Mouse (Mus musculus) forebrain, embryonic 13.5 days (tissue): Measurements from ENCODE around the gene Babam2. TPM values are rescaled to one million over a fixed set of nuclear protein-coding genes. Genes with fewer than 3 reads are reported as not detected.
"Not testable (repeated sequence)": the region's sequence is repeated elsewhere in the genome, so short reads cannot be mapped to it uniquely, and the experiment has no call there.

Source experiments
- ATAC-seq: fragments of 200-750 bp; cut with Nextera tagmentation; 2 replicates; pipeline ENCODE4 v1.8.0; 2017
- H3K27ac ChIP-seq: fragments of 300-500 bp; sonication (generic); 2 replicates; pipeline ENCODE4 v1.5.1; 2015; ENCODE audit warnings: inconsistent platforms, mild to moderate bottlenecking, moderate library complexity
- H3K27me3 ChIP-seq: fragments of 300-500 bp; sonication (generic); 2 replicates; pipeline ENCODE4 v1.6.1; 2015; ENCODE audit warnings: mild to moderate bottlenecking, inconsistent platforms
- H3K36me3 ChIP-seq: fragments of 300-500 bp; sonication (generic); 2 replicates; pipeline ENCODE4 v1.6.1; 2015; ENCODE audit warnings: mild to moderate bottlenecking, inconsistent platforms; ENCODE audit not compliant: poor library complexity, severe bottlenecking
- H3K4me1 ChIP-seq: fragments of 300-500 bp; sonication (generic); 2 replicates; pipeline ENCODE4 v1.6.1; 2015; ENCODE audit warnings: inconsistent platforms
- H3K4me2 ChIP-seq: fragments of 300-500 bp; sonication (generic); 2 replicates; pipeline ENCODE4 v1.6.1; 2015; ENCODE audit warnings: inconsistent platforms, mild to moderate bottlenecking, moderate library complexity
- H3K4me3 ChIP-seq: fragments of 300-500 bp; sonication (generic); 2 replicates; pipeline ENCODE4 v1.5.1; 2015; ENCODE audit warnings: mild to moderate bottlenecking, inconsistent platforms
- H3K9ac ChIP-seq: fragments of 300-500 bp; sonication (generic); 2 replicates; pipeline ENCODE4 v1.6.1; 2015; ENCODE audit warnings: mild to moderate bottlenecking, inconsistent platforms
- H3K9me3 ChIP-seq: fragments of 300-500 bp; sonication (generic); replicated peaks from 2 replicates; pipeline ENCODE4 v1.6.1; 2016; ENCODE audit warnings: inconsistent platforms
- WGBS: fragments of 180-500 bp; shearing (Covaris S2); methylation state at CpG from one replicate; pipeline ENCODE4 v1.1.7; 2015; 5-methylcytosine and 5-hydroxymethylcytosine counted together
- polyA plus RNA-seq: library from polyadenylated mRNA; unstranded; fragments of >200 nt; fragmentation: Nextera tagmentation; extraction: Ambion mirVana; gene quantifications from 2 replicates; pipeline ENCODE4 v1.2.1, GENCODE M21; 2015

The Babam2 gene
- polyA plus RNA-seq, 1 experiment from 2014 or later, result 54.6 TPM

- ATAC-seq, result no peak
- no peaks in the 10 kb centered on the region for H3K4me1 ChIP-seq
- WGBS, result 96% methylated on average over 1 of the region's 1 CpGs
- H3K36me3 ChIP-seq, result no peaks in the 10 kb centered on the region
- no peak overlapping the region for H3K27ac ChIP-seq
- H3K4me3 ChIP-seq, result no peak overlapping the region
- no peak overlapping the region for H3K9ac ChIP-seq
- H3K27me3 ChIP-seq, result no peaks in the 10 kb centered on the region
- no peaks in the 10 kb centered on the region for H3K9me3 ChIP-seq
- H3K4me2 ChIP-seq, result no peak overlapping the region
Observed at GRCm38 (mm10) chr5:31853831-31854230, 156.3 kb downstream of the Babam2 start.

- 89% methylated on average over 10 of the region's 10 CpGs for WGBS
Observed at GRCm38 (mm10) chr5:31858877-31859276, 161.4 kb downstream of the Babam2 start.

GRCm38 (mm10) chr5:31860426-31860825 is 162.9 kb downstream of the Babam2 start:
- 76% methylated on average over 1 of the region's 1 CpGs for WGBS
- H3K9ac ChIP-seq, result no peak overlapping the region
- H3K4me2 ChIP-seq, result no peak overlapping the region
- H3K4me3 ChIP-seq, result no peak overlapping the region
- H3K36me3 ChIP-seq, result no peaks in the 10 kb centered on the region
- no peaks in the 10 kb centered on the region for H3K4me1 ChIP-seq
- no peaks in the 10 kb centered on the region for H3K9me3 ChIP-seq
- ATAC-seq, result no peak
- no peaks in the 10 kb centered on the region for H3K27me3 ChIP-seq
- no peak overlapping the region for H3K27ac ChIP-seq

More at GRCm38 (mm10) chr5:31858877-31859276, 161.4 kb downstream of the Babam2 start:
- H3K9me3 ChIP-seq, H3K27me3 ChIP-seq, H3K4me3 ChIP-seq, H3K9ac ChIP-seq, H3K4me1 ChIP-seq, H3K36me3 ChIP-seq, H3K27ac ChIP-seq, H3K4me2 ChIP-seq, ATAC-seq: not testable (repeated sequence)

- H3K4me1 ChIP-seq, result no peaks in the 10 kb centered on the region
- no peak for ATAC-seq
- H3K36me3 ChIP-seq, result no peaks in the 10 kb centered on the region
- no peak overlapping the region for H3K9ac ChIP-seq
- no peak overlapping the region for H3K4me3 ChIP-seq
- H3K4me2 ChIP-seq, result no peak overlapping the region
- H3K27ac ChIP-seq, result no peak overlapping the region
- no peaks in the 10 kb centered on the region for H3K27me3 ChIP-seq
- 93% methylated on average over 5 of the region's 5 CpGs for WGBS
- H3K9me3 ChIP-seq, result no peaks in the 10 kb centered on the region
Observed at GRCm38 (mm10) chr5:31860831-31861624, 163.5 kb downstream of the Babam2 start.

- Histone ChIP-seq H3K4me3 (no peak overlapping the region), H3K9ac (no peak overlapping the region), H3K4me1 (no peaks in the 10 kb centered on the region), H3K27ac (no peak overlapping the region), H3K9me3 (no peaks in the 10 kb centered on the region), H3K36me3 (no peaks in the 10 kb centered on the region), H3K4me2 (no peak overlapping the region), H3K27me3 (no peaks in the 10 kb centered on the region)
- no peak for ATAC-seq
- 88% methylated on average over 1 of the region's 1 CpGs for WGBS
Observed at GRCm38 (mm10) chr5:31862753-31863468, 165.4 kb downstream of the Babam2 start.

GRCm38 (mm10) chr5:31864095-31864494 is 166.6 kb downstream of the Babam2 start:
- Histone ChIP-seq H3K4me1 (no peaks in the 10 kb centered on the region), H3K9me3 (no peaks in the 10 kb centered on the region), H3K4me3 (no peak overlapping the region), H3K36me3 (no peaks in the 10 kb centered on the region), H3K27me3 (no peaks in the 10 kb centered on the region), H3K27ac (no peak overlapping the region), H3K9ac (no peak overlapping the region), H3K4me2 (no peak overlapping the region)
- 67% methylated on average over 2 of the region's 2 CpGs for WGBS
- no peak for ATAC-seq

- no peaks in the 10 kb centered on the region for H3K9me3 ChIP-seq
- 92% methylated on average over 3 of the region's 3 CpGs for WGBS
- no peak overlapping the region for H3K4me3 ChIP-seq
- ATAC-seq, result no peak
- no peaks in the 10 kb centered on the region for H3K36me3 ChIP-seq
- H3K27me3 ChIP-seq, result no peaks in the 10 kb centered on the region
- no peak overlapping the region for H3K4me2 ChIP-seq
- H3K9ac ChIP-seq, result no peak overlapping the region
- no peaks in the 10 kb centered on the region for H3K4me1 ChIP-seq
- H3K27ac ChIP-seq, result no peak overlapping the region
Observed at GRCm38 (mm10) chr5:31866071-31866470, 168.6 kb downstream of the Babam2 start.

GRCm38 (mm10) chr5:31870856-31871520 is 173.5 kb downstream of the Babam2 start:
- no peaks in the 10 kb centered on the region for H3K27me3 ChIP-seq
- no peak overlapping the region for H3K4me3 ChIP-seq
- H3K9ac ChIP-seq, result no peak overlapping the region
- WGBS, result 90% methylated on average over 8 of the region's 8 CpGs
- no peak overlapping the region for H3K27ac ChIP-seq
- H3K36me3 ChIP-seq, result no peaks in the 10 kb centered on the region
- no peak overlapping the region for H3K4me2 ChIP-seq
- no peak for ATAC-seq
- H3K4me1 ChIP-seq, result no peaks in the 10 kb centered on the region
- no peaks in the 10 kb centered on the region for H3K9me3 ChIP-seq

- Histone ChIP-seq H3K4me3 (no peak overlapping the region), H3K36me3 (no peaks in the 10 kb centered on the region), H3K9me3 (no peaks in the 10 kb centered on the region), H3K4me1 (no peaks in the 10 kb centered on the region), H3K27ac (no peak overlapping the region), H3K4me2 (no peak overlapping the region), H3K27me3 (no peaks in the 10 kb centered on the region), H3K9ac (no peak overlapping the region)
- 94% methylated on average over 2 of the region's 2 CpGs for WGBS
- no peak for ATAC-seq
Observed at GRCm38 (mm10) chr5:31873328-31873727, 175.8 kb downstream of the Babam2 start.

- no peaks in the 10 kb centered on the region for H3K4me1 ChIP-seq
- no peak overlapping the region for H3K4me3 ChIP-seq
- H3K27ac ChIP-seq, result no peak overlapping the region
- H3K27me3 ChIP-seq, result no peaks in the 10 kb centered on the region
- no peaks in the 10 kb centered on the region for H3K9me3 ChIP-seq
- H3K4me2 ChIP-seq, result no peak overlapping the region
- no peaks in the 10 kb centered on the region for H3K36me3 ChIP-seq
- ATAC-seq, result no peak
- no peak overlapping the region for H3K9ac ChIP-seq
- 82% methylated on average over 1 of the region's 1 CpGs for WGBS
Observed at GRCm38 (mm10) chr5:31874543-31874942, 177.1 kb downstream of the Babam2 start.

- H3K36me3 ChIP-seq, result no peaks in the 10 kb centered on the region
- H3K9ac ChIP-seq, result no peak overlapping the region
- 82% methylated on average over 3 of the region's 3 CpGs for WGBS
- H3K27ac ChIP-seq, result no peak overlapping the region
- no peak overlapping the region for H3K4me2 ChIP-seq
- no peak overlapping the region for H3K4me3 ChIP-seq
- H3K4me1 ChIP-seq, result no peaks in the 10 kb centered on the region
- H3K27me3 ChIP-seq, result no peaks in the 10 kb centered on the region
- H3K9me3 ChIP-seq, result no peaks in the 10 kb centered on the region
- ATAC-seq, result no peak
Observed at GRCm38 (mm10) chr5:31875443-31875842, 178.0 kb downstream of the Babam2 start.

GRCm38 (mm10) chr5:31876216-31876974 is 178.9 kb downstream of the Babam2 start:
- H3K4me3 ChIP-seq, result no peak overlapping the region
- H3K27me3 ChIP-seq, result no peaks in the 10 kb centered on the region
- H3K27ac ChIP-seq, result no peak overlapping the region
- ATAC-seq, result no peak
- no peaks in the 10 kb centered on the region for H3K36me3 ChIP-seq
- H3K4me1 ChIP-seq, result no peaks in the 10 kb centered on the region
- no peaks in the 10 kb centered on the region for H3K9me3 ChIP-seq
- WGBS, result 90% methylated on average over 8 of the region's 8 CpGs
- H3K9ac ChIP-seq, result no peak overlapping the region
- no peak overlapping the region for H3K4me2 ChIP-seq
